Mouse (Mus musculus): Measurements from ENCODE around the gene Olfr770. TPM values are rescaled to one million over a fixed set of nuclear protein-coding genes. Genes with fewer than 3 reads are reported as not detected.
"Not testable (repeated sequence)": the region's sequence is repeated elsewhere in the genome, so short reads cannot be mapped to it uniquely, and the experiment has no call there.

Gene Olfr770
- not detected for total RNA-seq (2021)
- long read RNA-seq, experiment 1, result 0 reads
- long read RNA-seq, experiment 2, result 0 reads

DNA sequence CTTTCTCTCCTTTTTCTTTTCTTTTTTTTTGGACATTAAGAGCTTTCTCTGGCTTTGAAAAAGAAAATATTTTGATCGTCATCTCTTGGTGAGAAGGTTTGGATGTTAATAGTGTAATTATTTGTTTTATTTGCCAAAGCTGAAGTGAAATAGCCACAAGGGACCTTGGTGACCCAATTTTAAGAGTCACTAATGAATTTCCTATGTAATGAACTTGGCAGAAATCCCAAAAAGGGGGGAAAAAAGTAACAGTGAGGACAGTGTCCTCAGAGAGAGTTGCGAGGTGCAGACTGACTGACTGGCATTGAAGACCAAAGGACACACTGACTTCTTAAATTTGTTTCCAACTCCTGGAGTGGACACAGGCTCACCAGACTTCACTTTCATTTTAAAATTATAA is at the start of gene Olfr770:
Olfr770 (minus strand) TSS at position 101 of the 400 bp plus-strand sequence.
- no peak for DNase-seq

DNA sequence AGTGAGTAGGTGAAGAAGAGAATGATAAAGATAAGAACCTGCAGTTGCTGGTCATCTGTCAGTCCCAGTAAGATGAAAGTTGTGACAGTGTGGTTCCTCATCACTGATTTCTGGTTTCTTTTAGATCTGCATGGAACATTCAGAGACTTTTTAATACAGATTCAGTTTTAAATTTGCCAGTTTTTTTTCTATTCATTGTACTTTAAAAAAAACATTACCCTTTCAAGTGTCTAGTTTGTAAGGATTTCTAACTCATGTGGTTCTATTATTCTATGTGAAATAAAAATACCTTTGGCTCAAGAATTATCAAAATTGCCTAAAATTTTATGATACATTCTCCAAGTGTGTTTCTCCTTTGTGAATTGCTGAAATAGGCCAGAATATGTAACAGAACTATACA is 48.5 kb upstream of the Olfr770 start, which contains the start of gene Olfr773:
Olfr773 (minus strand) TSS at position 101 of the 400 bp plus-strand sequence.
- DNase-seq, result not testable (repeated sequence)

DNA sequence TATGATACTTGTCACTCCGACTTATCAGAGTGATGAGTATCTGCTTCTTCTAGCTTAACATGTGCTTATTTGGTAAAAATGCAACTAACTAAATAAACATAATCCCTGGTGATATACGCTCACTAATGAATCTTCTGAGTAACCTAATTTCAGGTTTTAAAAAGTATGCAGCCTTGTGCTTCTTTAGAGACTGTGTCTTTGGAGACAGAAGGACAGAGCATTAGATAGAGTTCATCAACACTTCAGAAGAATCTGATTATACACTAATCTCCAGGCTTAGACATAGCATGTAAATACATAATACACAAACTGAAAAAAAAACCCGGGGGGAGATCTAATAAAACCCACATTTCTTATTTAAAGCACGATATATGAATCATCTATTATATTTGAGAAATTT is 39.0 kb upstream of the Olfr770 start, which contains the start of gene Olfr772:
Olfr772 (minus strand) TSS at position 101 of the 400 bp plus-strand sequence.
- DNase-seq, result not testable (repeated sequence)

DNA sequence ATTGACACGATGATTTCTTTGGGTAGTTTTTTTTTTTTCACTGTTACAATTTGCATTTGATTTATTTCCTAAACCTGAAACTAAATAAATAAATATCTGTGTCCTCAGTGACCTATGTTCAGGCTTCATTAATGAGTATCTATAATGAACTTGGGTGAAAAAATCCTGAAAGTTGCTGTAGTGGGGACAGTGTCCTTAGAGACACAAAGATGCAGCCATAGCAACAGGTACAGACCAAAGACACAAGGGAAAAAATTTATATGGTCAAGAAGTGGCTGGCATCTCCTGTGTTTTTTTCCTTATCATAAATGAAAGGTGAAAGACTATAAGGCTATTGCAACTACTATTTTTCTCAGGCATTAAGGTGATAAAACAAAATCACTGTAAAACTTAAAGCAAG is 25.9 kb upstream of the Olfr770 start, which contains the start of gene Olfr771:
Olfr771 (minus strand) TSS at position 101 of the 400 bp plus-strand sequence.
- DNase-seq, result no peak

DNA sequence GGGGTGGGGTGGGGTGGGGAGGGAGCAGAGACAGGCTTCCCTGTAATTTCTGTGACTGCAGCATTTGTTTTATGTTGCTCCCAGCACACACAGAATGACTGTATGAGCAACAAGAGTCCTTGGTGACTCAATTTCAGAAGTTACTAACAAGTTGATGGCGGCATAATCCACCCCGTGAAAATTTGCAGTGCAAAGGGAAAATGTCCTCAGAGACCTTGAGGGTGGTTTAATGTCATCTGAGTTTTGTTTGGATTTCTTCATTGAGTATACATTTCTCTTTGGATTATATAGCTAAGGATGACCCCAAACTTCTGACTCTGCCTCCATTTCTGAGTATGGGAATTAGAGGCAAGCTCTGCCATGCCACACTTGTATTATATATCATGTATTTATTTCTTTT is 21.0 kb downstream of the Olfr770 start, which contains the start of gene Olfr769:
Olfr769 (minus strand) TSS at position 101 of the 400 bp plus-strand sequence.
- DNase-seq, result no peak

DNA sequence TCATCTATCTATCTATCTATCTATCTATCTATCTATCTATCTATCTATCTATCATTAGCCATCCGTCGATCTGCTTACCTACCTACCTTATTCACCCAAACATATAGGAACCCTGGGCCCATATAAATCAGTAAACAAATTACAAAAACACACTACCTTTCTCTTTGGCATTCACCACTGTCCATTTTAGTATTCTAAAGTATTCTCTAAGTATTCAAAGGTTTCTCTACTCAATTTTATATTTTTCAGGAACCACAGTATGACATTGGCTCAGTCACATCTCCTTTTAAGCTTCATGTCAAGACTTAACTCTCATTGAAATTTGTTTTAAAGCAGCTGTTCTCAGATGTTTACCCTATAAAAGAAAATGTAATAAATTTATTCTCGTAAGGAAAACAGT is 23.7 kb downstream of the Olfr770 start:
- DNase-seq, result no peak

DNA sequence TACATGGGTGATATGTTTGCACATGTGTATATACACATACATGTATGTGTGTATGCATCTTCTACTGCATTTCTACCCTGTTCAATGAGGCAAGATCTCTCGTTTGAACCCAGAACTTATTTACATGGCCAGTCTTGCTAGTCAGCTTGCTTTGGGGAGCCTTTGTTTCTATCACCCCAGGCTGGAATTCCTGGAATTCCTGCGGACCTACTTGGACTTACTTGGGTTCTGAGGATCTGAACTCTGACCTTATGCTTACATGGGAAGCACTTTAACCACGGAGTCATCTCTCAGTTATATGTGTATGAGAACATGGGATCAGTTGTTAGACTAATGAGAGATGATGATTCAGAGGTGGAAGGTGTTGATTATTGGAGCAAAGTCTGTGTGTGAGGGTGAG is 37.6 kb downstream of the Olfr770 start:
- no peak for DNase-seq

DNA sequence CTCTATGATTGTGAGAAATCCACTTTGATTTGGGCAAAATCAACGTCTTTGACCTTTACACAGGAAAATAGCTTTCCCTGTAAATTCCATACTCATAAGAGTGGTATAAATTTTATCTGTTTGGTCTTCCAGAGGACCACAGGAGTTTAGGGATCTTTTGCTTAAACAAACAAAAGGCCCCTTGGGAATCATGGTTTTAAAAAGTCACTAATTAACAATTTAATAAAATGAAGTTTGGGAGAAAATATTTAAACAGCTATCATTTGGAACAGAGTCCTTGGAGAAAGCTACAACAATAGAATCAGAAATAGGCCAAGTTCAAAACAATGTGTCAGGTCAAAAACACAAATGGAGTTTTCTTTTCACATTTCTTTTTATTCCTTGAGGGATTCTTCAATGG is 39.5 kb downstream of the Olfr770 start, which contains the start of gene Olfr768:
Olfr768 (minus strand) TSS at position 101 of the 400 bp plus-strand sequence.
- DNase-seq, result no peak

DNA sequence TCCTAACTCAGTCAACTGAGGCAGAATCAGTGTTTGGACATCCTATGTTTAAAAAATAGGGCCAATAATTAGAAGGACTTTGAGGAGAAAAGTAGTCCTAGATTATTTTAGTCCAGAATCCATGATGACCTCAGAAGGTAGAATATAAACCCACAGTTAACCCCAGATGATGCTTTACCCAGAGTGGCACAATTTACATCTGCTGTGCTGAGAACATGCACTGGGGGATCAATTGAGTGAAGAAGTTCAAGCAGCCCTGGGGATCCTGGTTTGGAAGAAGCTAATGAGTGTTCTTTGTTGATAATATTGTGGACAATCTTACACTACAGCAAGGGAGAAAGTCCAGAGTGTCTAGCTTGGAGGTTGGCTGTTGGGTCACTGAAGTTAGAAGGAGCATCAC is 56.0 kb downstream of the Olfr770 start, which contains the start of gene Olfr767:
Olfr767 (minus strand) TSS at position 101 of the 400 bp plus-strand sequence.
- DNase-seq, result not testable (repeated sequence)

Other genes with a start within 250 kb of the Olfr770 start
- gene Gdf11, start 247.3 kb downstream of the Olfr770 start, total RNA-seq (2021), result 1 to 10 TPM; 3.0 to 4.5 TPM
- gene Cd63, start 238.0 kb downstream of the Olfr770 start, total RNA-seq (2021), result 100 to 1,000 TPM; 243 to 263 TPM
- gene Rdh5, start 216.1 kb downstream of the Olfr770 start, total RNA-seq (2021), result 10 to 100 TPM; 16.4 to 22.8 TPM
- 100 to 1,000 TPM; 216 to 240 TPM for gene Bloc1s1, start 215.0 kb downstream of the Olfr770 start, total RNA-seq (2021)
- gene Itga7, start 205.2 kb downstream of the Olfr770 start, total RNA-seq (2021), result 10 to 100 TPM; 24.4 to 36.7 TPM
- gene Mettl7b, start 178.0 kb downstream of the Olfr770 start, total RNA-seq (2021), result 10 to 100 TPM; 17.2 to 32.9 TPM
- gene Olfr9, start 149.6 kb downstream of the Olfr770 start, total RNA-seq (2021), result not detected
- not detected for gene Olfr763, start 128.2 kb downstream of the Olfr770 start, total RNA-seq (2021)
- not detected for gene Olfr764-ps1, start 99.1 kb downstream of the Olfr770 start, total RNA-seq (2021)
- not detected for gene Olfr765, start 89.0 kb downstream of the Olfr770 start, total RNA-seq (2021)
- gene Olfr766-ps1, start 70.0 kb downstream of the Olfr770 start, total RNA-seq (2021), result not detected
- not detected for gene Olfr767, start 56.1 kb downstream of the Olfr770 start, total RNA-seq (2021)
- gene Olfr768, start 39.6 kb downstream of the Olfr770 start, total RNA-seq (2021), result not detected
- gene Olfr769, start 21.1 kb downstream of the Olfr770 start, total RNA-seq (2021), result not detected
- gene Olfr771, start 25.8 kb upstream of the Olfr770 start, total RNA-seq (2021), result not detected
- not detected for gene Olfr772, start 38.9 kb upstream of the Olfr770 start, total RNA-seq (2021)
- gene Olfr773, start 48.4 kb upstream of the Olfr770 start, total RNA-seq (2021), result not detected
- not detected for gene Olfr774, start 97.2 kb upstream of the Olfr770 start, total RNA-seq (2021)
- gene Olfr775, start 109.4 kb upstream of the Olfr770 start, total RNA-seq (2021), result not detected
- not detected for gene Olfr776, start 120.1 kb upstream of the Olfr770 start, total RNA-seq (2021)
- gene Olfr777, start 132.5 kb upstream of the Olfr770 start, total RNA-seq (2021), result not detected
- gene Olfr780, start 179.1 kb upstream of the Olfr770 start, total RNA-seq (2021), result not detected
- gene Olfr781, start 189.9 kb upstream of the Olfr770 start, total RNA-seq (2021), result not detected
- not detected for gene Olfr782, start 209.9 kb upstream of the Olfr770 start, total RNA-seq (2021)
- gene Olfr784, start 245.1 kb upstream of the Olfr770 start, total RNA-seq (2021), result under 1 TPM in 1 of 2 experiments, not detected in 1; 0.09 TPM

All from adrenal gland, postnatal 10 days (tissue).